Mouse (Mus musculus) embryonic facial prominence, embryonic 11.5 days (tissue): ENCODE measurements at regions not wholly inside any gene's neighbourhood (a gene's known extent, or its start where the extent isn't known, plus 50 kb on each side); places are given as distances from the start of the nearest gene placed in this dataset.

Experiments used
- ATAC-seq: fragments of 200-750 bp; cut with Nextera tagmentation; replicated peaks from 2 replicates; pipeline ENCODE4 v1.8.0; 2017; ENCODE audit warnings: low read depth; ENCODE audit not compliant: insufficient number of reproducible peaks, low FRiP score, low TSS enrichment
- DNase-seq: peaks from one replicate; pipeline ENCODE4 v3.0.0-alpha.2; 2015; ENCODE audit warnings: low spot score
- H3K27ac ChIP-seq: fragments of 300-500 bp; sonication (generic); replicated peaks from 2 replicates; pipeline ENCODE4 v1.5.1; 2014; ENCODE audit warnings: mild to moderate bottlenecking, low read depth, low read length, control low read depth
- H3K27me3 ChIP-seq: fragments of 300-500 bp; sonication (generic); 2 replicates; pipeline ENCODE4 v1.6.1; 2014; ENCODE audit warnings: mild to moderate bottlenecking, low read length, moderate library complexity, mixed read lengths; ENCODE audit not compliant: control insufficient read depth, insufficient read depth
- H3K36me3 ChIP-seq: fragments of 300-500 bp; sonication (generic); replicated peaks from 2 replicates; pipeline ENCODE4 v1.6.1; 2014; ENCODE audit warnings: low read depth, mild to moderate bottlenecking, low read length, moderate library complexity, mixed read lengths; ENCODE audit not compliant: control insufficient read depth, insufficient read depth
- H3K4me1 ChIP-seq: fragments of 300-500 bp; sonication (generic); 2 replicates; pipeline ENCODE4 v1.6.1; 2014; ENCODE audit warnings: low read length, mixed read lengths; ENCODE audit not compliant: control insufficient read depth, insufficient read depth
- H3K4me2 ChIP-seq: fragments of 300-500 bp; sonication (generic); 2 replicates; pipeline ENCODE4 v1.6.1; 2014; ENCODE audit warnings: low read depth, mild to moderate bottlenecking, control low read depth, low read length, moderate library complexity
- H3K4me3 ChIP-seq: fragments of 300-500 bp; sonication (generic); 2 replicates; pipeline ENCODE4 v1.5.1; 2014; ENCODE audit warnings: low read depth, low read length, control low read depth
- H3K9ac ChIP-seq: fragments of 300-500 bp; sonication (generic); replicated peaks from 2 replicates; pipeline ENCODE4 v1.6.1; 2014; ENCODE audit warnings: mild to moderate bottlenecking, control low read depth, low read length
- H3K9me3 ChIP-seq: fragments of 300-500 bp; sonication (generic); replicated peaks from 2 replicates; pipeline ENCODE4 v1.6.1; 2016; ENCODE audit warnings: mild to moderate bottlenecking, low read length, inconsistent platforms, mixed read lengths; ENCODE audit not compliant: control insufficient read depth
- WGBS: fragments of 180-500 bp; shearing (Covaris S2); extraction: QIAGEN DNeasy Blood & Tissue Kit; methylation state at CpG from one replicate; pipeline ENCODE4 v1.1.7; 2014; 5-methylcytosine and 5-hydroxymethylcytosine counted together

GRCm38 (mm10) chr4:64200151-64200807, 153.5 kb upstream of the Tnc start:
- ATAC-seq (no peak), DNase-seq (no peak)
- H3K4me1 ChIP-seq = no peaks in the 10 kb centered on the region
- H3K36me3 ChIP-seq = no peaks in the 10 kb centered on the region
- no peak overlapping the region for H3K9ac ChIP-seq
- no peaks in the 10 kb centered on the region for H3K27me3 ChIP-seq
- no peak overlapping the region for H3K27ac ChIP-seq
- no peak overlapping the region for H3K4me2 ChIP-seq
- H3K4me3 ChIP-seq = no peak overlapping the region
- 79% methylated on average over 3 of the region's 3 CpGs for WGBS
- H3K9me3 ChIP-seq = no peaks in the 10 kb centered on the region

DNA sequence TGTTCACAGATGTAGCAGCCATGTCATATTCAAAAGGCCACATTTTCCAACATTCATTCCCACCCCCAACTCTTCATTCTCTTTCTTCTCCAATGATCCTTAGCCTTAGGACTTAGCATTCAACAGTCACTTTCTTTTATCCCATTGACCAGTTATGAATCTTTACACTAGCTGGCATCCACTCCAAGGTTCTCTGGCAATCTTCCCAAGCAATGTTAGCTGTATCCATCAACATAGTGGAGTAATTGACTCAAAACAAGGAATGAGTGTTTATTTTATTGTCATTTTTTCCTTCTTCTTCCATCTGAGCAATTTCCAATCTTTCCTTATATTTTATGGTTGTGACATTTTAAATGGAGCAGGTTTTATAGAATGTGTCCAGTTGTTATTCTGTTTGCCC, 138.2 kb upstream of the Tnc start:
- Histone ChIP-seq H3K4me3 (no peak overlapping the region), H3K36me3 (no peaks in the 10 kb centered on the region), H3K9ac (no peak overlapping the region), H3K4me1 (no peaks in the 10 kb centered on the region), H3K27ac (no peak overlapping the region), H3K27me3 (no peaks in the 10 kb centered on the region), H3K9me3 (no peaks in the 10 kb centered on the region), H3K4me2 (no peak overlapping the region)
- no peak for ATAC-seq
- DNase-seq = no peak

DNA sequence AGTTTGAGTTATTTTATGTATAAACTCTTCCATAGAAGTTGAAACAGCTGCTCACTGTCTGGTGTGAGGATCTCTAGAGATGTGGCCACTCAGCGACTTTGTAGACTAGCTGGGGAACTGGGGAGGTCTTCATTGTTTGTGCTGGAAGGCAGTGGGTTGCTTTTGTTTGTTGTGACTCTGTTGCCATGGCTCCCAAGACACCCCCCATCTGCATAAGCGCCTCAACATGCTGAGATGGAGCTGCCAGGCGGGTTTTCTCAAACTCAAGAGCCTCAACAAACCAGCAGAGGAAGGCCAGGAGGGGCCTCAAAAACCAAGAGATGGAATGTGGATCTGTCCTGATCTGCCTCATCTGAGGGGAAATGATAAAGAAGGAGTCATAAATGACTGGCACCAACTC, 129.1 kb upstream of the Tnc start:
- DNase-seq = no peak

DNA sequence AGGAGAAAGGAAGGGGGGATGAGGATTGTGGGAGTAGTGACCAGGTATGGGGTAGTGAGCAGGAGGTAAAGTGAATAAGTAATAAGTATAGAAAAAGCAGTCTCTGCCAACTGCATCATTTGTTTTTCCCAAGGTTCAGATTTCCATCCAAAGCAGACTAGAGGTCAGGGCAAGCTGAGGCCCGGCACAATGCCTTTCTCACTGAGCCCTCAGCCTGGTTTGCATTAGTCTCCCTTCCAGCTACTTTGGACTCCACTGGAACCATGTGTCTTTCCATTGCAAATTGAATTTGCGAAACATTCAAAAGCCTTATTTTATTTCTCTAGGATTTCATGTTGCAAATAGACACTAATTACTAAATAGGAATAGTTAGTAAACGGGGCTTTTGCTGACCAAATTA, 124.7 kb upstream of the Tnc start:
- Histone ChIP-seq H3K36me3 (no peaks in the 10 kb centered on the region), H3K9me3 (no peaks in the 10 kb centered on the region), H3K4me2 (no peak overlapping the region), H3K4me1 (no peaks in the 10 kb centered on the region), H3K27ac (no peak overlapping the region), H3K9ac (no peak overlapping the region), H3K4me3 (no peak overlapping the region), H3K27me3 (no peaks in the 10 kb centered on the region)
- peak; percentile 78 for DNase-seq
- no peak; the same call in 1 of the 2 replicates for ATAC-seq
- WGBS = 46% methylated on average over 3 of the region's 3 CpGs

More for the DNA sequence above, 129.1 kb upstream of the Tnc start:
- H3K9me3 ChIP-seq = no peaks in the 10 kb centered on the region
- H3K9ac ChIP-seq = no peak overlapping the region
- H3K4me1 ChIP-seq = no peaks in the 10 kb centered on the region
- no peak overlapping the region for H3K4me2 ChIP-seq
- H3K27ac ChIP-seq = no peak overlapping the region
- no peak for ATAC-seq
- 17% methylated on average over 3 of the region's 3 CpGs for WGBS
- H3K27me3 ChIP-seq = no peaks in the 10 kb centered on the region
- H3K4me3 ChIP-seq = no peak overlapping the region
- H3K36me3 ChIP-seq = no peaks in the 10 kb centered on the region

DNA sequence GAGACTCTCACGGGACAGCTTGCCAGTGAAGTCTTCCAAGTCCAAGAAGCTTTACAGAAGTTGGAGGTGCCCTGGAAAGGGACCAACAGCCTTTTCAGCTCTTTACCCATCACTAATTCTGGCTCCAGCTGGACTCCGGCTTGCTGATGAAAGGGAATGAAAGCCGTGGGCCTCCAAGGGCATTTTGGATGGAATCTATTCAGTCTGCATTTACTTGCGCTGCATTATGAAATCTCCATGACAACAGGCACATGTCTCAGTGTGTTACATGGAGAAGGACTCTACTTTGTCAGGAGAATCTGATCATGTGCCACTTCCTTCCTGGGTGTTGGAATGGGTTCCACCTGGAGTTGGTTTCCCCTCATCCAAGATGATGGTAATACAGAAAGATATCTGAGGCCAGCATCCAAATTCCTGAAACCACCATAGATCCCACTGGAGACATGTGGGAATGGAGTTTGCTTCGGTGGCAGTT, 102.2 kb upstream of the Tnc start:
- ATAC-seq = no peak
- H3K27ac ChIP-seq = no peak overlapping the region
- H3K9ac ChIP-seq = no peak overlapping the region
- no peaks in the 10 kb centered on the region for H3K36me3 ChIP-seq
- H3K4me1 ChIP-seq = no peaks in the 10 kb centered on the region
- H3K9me3 ChIP-seq = no peaks in the 10 kb centered on the region
- no peak for DNase-seq
- H3K4me3 ChIP-seq = no peak overlapping the region
- no peaks in the 10 kb centered on the region for H3K27me3 ChIP-seq
- 78% methylated on average over 5 of the region's 5 CpGs for WGBS
- H3K4me2 ChIP-seq = no peak overlapping the region

DNA sequence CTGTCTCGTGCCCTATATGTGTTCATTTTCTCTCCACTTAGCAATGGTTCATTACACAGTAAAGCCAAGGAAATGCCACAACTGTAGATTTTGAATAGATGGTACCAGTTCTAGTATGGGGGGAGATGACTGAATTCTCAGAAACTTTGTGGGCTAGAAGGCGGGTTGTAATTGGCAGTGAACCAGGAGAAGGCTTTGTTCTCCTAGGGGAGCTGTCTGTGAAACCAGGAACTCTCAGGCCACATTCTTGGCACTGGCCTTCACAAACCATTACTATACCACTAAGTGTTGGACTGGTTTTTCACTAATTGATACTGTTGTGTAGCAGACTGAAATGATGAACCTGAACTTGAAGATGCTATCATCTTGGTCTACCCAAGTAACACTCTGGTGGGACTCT, 99.1 kb upstream of the Tnc start:
- no peaks in the 10 kb centered on the region for H3K36me3 ChIP-seq
- H3K27ac ChIP-seq = no peak overlapping the region
- DNase-seq (no peak), ATAC-seq (no peak)
- no peak overlapping the region for H3K4me3 ChIP-seq
- no peak overlapping the region for H3K9ac ChIP-seq
- no peaks in the 10 kb centered on the region for H3K9me3 ChIP-seq
- H3K4me2 ChIP-seq = no peak overlapping the region
- WGBS = 84% methylated on average over 2 of the region's 2 CpGs
- H3K4me1 ChIP-seq = no peaks in the 10 kb centered on the region
- no peaks in the 10 kb centered on the region for H3K27me3 ChIP-seq

GRCm38 (mm10) chr4:64142963-64143362, 96.1 kb upstream of the Tnc start:
- no peak overlapping the region for H3K4me3 ChIP-seq

GRCm38 (mm10) chr4:64142356-64142787, 95.6 kb upstream of the Tnc start:
- 72% methylated on average over 5 of the region's 5 CpGs for WGBS
- Histone ChIP-seq H3K27ac (no peak overlapping the region), H3K9me3 (no peaks in the 10 kb centered on the region), H3K4me3 (no peak overlapping the region), H3K4me1 (no peaks in the 10 kb centered on the region), H3K27me3 (no peaks in the 10 kb centered on the region), H3K9ac (no peak overlapping the region), H3K36me3 (no peaks in the 10 kb centered on the region), H3K4me2 (no peak overlapping the region)
- no peak for ATAC-seq
- DNase-seq = no peak

More at GRCm38 (mm10) chr4:64142963-64143362, 96.1 kb upstream of the Tnc start:
- Histone ChIP-seq H3K4me1 (no peaks in the 10 kb centered on the region), H3K9me3 (no peaks in the 10 kb centered on the region), H3K27ac (no peak overlapping the region), H3K36me3 (no peaks in the 10 kb centered on the region), H3K27me3 (no peaks in the 10 kb centered on the region), H3K9ac (no peak overlapping the region), H3K4me2 (no peak overlapping the region)
- WGBS = 79% methylated on average over 2 of the region's 2 CpGs
- ATAC-seq (no peak), DNase-seq (no peak)
